Mouse (Mus musculus) central nervous system, embryonic 18 days (tissue): ENCODE data around the gene Zfp119a. TPM values are rescaled to one million over a fixed set of nuclear protein-coding genes. Genes with fewer than 3 reads are reported as not detected.

Source experiments
- polyA plus RNA-seq: library from polyadenylated mRNA; depleted of rRNA; stranded (reverse); fragments of >200 nt; gene quantifications from 2 replicates; pipeline ENCODE4 v1.2.3, GENCODE M21; 2012; rRNA removed

Gene Zfp119a
- 4.8 and 5.3 TPM in 2 replicates for polyA plus RNA-seq

DNA sequence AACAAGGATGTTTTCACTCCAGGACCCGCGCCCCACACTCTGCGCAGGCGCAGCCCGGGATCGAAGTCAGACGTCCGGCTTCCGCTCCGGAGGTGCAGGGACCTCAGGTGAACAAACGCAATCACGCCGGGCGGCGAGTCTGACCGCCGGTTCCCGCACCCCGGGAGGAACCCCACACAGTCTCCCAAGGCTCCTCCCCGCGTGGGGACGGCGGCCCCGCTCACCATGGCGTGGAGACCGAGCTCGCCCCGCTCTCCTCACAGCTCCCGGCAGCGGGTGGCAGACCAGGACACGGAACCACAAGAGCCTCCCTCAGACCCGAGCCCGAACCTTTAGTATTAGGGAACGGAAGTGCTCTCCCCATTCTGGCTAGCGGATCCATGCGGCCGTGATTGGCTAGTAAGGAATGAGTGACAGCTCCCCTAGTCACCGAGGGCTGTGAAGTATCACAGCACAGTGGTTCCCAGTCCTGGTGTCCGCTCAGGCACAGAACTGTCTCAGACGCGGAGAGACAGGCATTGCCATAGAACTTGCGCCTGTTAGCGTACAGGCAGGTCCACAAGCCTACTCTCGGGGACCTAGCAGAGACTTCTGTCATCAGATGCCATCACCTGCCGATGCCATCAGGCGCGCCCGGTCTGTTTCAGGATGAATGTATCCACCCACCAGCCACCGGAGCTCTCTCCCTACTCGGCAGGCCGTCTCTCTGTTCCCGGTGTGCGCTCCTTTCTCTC lies at the start of gene Zfp119a:
TSS of gene Zfp119a (minus strand) at position 295 of the 734 bp plus-strand sequence.

Other genes with a start within 250 kb of the Zfp119a start
- 14.0 and 14.7 TPM in 2 replicates for gene Pot1b, start 166.3 kb downstream of the Zfp119a start, polyA plus RNA-seq
- 0.08 TPM in 2 replicates for gene Adgre4, start 128.9 kb downstream of the Zfp119a start, polyA plus RNA-seq
- gene Zfp959, start 13.2 kb upstream of the Zfp119a start, polyA plus RNA-seq: 8.7 and 9.5 TPM in 2 replicates
- 3.4 TPM in 2 replicates for gene Zfp119b, start 70.6 kb upstream of the Zfp119a start, polyA plus RNA-seq
- gene Ebi3, start 73.7 kb upstream of the Zfp119a start, polyA plus RNA-seq: 6.0 and 6.1 TPM in 2 replicates
- gene Yju2, start 80.2 kb upstream of the Zfp119a start, polyA plus RNA-seq: 12.9 and 13.3 TPM in 2 replicates
- gene Shd, start 91.5 kb upstream of the Zfp119a start, polyA plus RNA-seq: 179 and 193 TPM in 2 replicates
- gene Fsd1, start 107.6 kb upstream of the Zfp119a start, polyA plus RNA-seq: 171 and 177 TPM in 2 replicates
- gene Stap2, start 126.7 kb upstream of the Zfp119a start, polyA plus RNA-seq: 6.9 and 7.3 TPM in 2 replicates
- 185 and 189 TPM in 2 replicates for gene Mpnd, start 126.8 kb upstream of the Zfp119a start, polyA plus RNA-seq
- 86.0 and 90.7 TPM in 2 replicates for gene Sh3gl1, start 157.7 kb upstream of the Zfp119a start, polyA plus RNA-seq
- 5.3 TPM in 2 replicates for gene Chaf1a, start 161.5 kb upstream of the Zfp119a start, polyA plus RNA-seq
- 105 and 110 TPM in 2 replicates for gene Ubxn6, start 196.1 kb upstream of the Zfp119a start, polyA plus RNA-seq
- gene Hdgfl2, start 200.7 kb upstream of the Zfp119a start, polyA plus RNA-seq: 124 and 126 TPM in 2 replicates
- 0.66 and 0.68 TPM in 2 replicates for gene Plin4, start 230.9 kb upstream of the Zfp119a start, polyA plus RNA-seq
- 1.9 and 2.1 TPM in 2 replicates for gene Plin5, start 238.7 kb upstream of the Zfp119a start, polyA plus RNA-seq
- 0.06 and 0.41 TPM in 2 replicates for gene Lrg1, start 243.1 kb upstream of the Zfp119a start, polyA plus RNA-seq